In genomic region chr19:36439894-36440714, GRCm38 (mm10) we compare ENCODE assay signal across 8 mouse cellular contexts.
DNase-seq lines count a peak whose midpoint lies in the region; ATAC-seq and TF ChIP-seq lines count a peak whose summit lies in the region.

No protein-coding gene starts in this region.

- no peaks in the 10 kb centered on the region for H3K4me1 ChIP-seq in spleen, adult 2 months (ENCODE audit: control insufficient read depth, insufficient read depth, insufficient read length)
- no peaks in the 10 kb centered on the region for H3K4me1 ChIP-seq in hindbrain, embryonic 15.5 days (replicated peaks)

- DNase-seq in spleen, adult 2 months (ENCODE audit: low read depth in 1 of 2, low spot score in 2 of 2), result peak; percentile 1 to 20
- no peak for DNase-seq in spleen, adult 12 weeks (ENCODE audit: low spot score)
- peak; percentile 63 for DNase-seq in adrenal gland, postnatal 14 days
- peak; percentile 50 for DNase-seq in embryo, embryonic 9.5 days (ENCODE audit: extremely low spot score)
- DNase-seq in left cerebral cortex, postnatal 25 days (ENCODE audit: low spot score in 2 of 2), result peak; percentile 47 to 55
- peak; percentile 42 for DNase-seq in neural tube, embryonic 10.5 days (ENCODE audit: extremely low spot score, low spot score)
- no peak for DNase-seq in spleen, postnatal 4 days (ENCODE audit: low spot score in 2 of 2)

- H3K9ac ChIP-seq in hindbrain, embryonic 15.5 days, result no peak overlapping the region

- H3K27me3 ChIP-seq in spleen, adult 2 months (ENCODE audit: control insufficient read depth, insufficient read depth, low read length), result no peaks in the 10 kb centered on the region
- no peaks in the 10 kb centered on the region for H3K27me3 ChIP-seq in hindbrain, embryonic 15.5 days

- no peak for TF ChIP-seq POLR2A in spleen, adult 2 months (IDR thresholded peaks at IDR 0.05; ENCODE audit: low read depth, low read length)

- 78% methylated on average over 9 of the region's 9 CpGs for WGBS in spleen, adult 2 months
- WGBS in hindbrain, embryonic 15.5 days, result 60% methylated on average over 9 of the region's 9 CpGs

- H3K4me2 ChIP-seq in hindbrain, embryonic 15.5 days, result no peak overlapping the region

- intact Hi-C loops in left cerebral cortex, postnatal 25 days (cut with DNase I), result loop anchor here (1.0 to 5.0 kb wide), 3 partner anchors 257 to 348 kb away; no protein-coding TSS in a partner anchor

- H3K9me3 ChIP-seq in hindbrain, embryonic 15.5 days, result no peaks in the 10 kb centered on the region

- peaks cover 8% of the 10 kb centered on the region; the same call in 1 of the 2 replicates for H3K36me3 ChIP-seq in spleen, adult 2 months (ENCODE audit: control insufficient read depth, insufficient read depth, low read length)
- no peaks in the 10 kb centered on the region for H3K36me3 ChIP-seq in hindbrain, embryonic 15.5 days

- H3K4me3 ChIP-seq in spleen, adult 2 months (ENCODE audit: extremely low read depth, insufficient read depth, insufficient read length), result no peak overlapping the region
- H3K4me3 ChIP-seq in hindbrain, embryonic 15.5 days, result no peak overlapping the region

- ATAC-seq in hindbrain, embryonic 15.5 days (ENCODE audit: low FRiP score, low read depth), result peak; percentile 78

- no peak overlapping the region for H3K27ac ChIP-seq in spleen, adult 2 months (ENCODE audit: insufficient read depth, low read length)
- no peak overlapping the region for H3K27ac ChIP-seq in hindbrain, embryonic 15.5 days (replicated peaks)

- peak; percentile 70; the same call in 1 of the 2 replicates for TF ChIP-seq CTCF in spleen, adult 2 months (IDR thresholded peaks at IDR 0.05; ENCODE audit: extremely low read depth, insufficient read depth, insufficient read length, insufficient replicate concordance)

Comparison
In these comparisons a context has a peak if more than half of its experiments do, and no peak if none do; other contexts are left out.
1. DNase-seq: peak in spleen, adult 2 months (2 of 2), adrenal gland, postnatal 14 days (single experiment), embryo, embryonic 9.5 days (single experiment), left cerebral cortex, postnatal 25 days (2 of 2) and neural tube, embryonic 10.5 days (single experiment); none in spleen, adult 12 weeks (single experiment) and spleen, postnatal 4 days (0 of 2).